Mouse (Mus musculus) hindbrain, embryonic 16.5 days (tissue): ENCODE results near the gene Fgb. TPM values are rescaled to one million over a fixed set of nuclear protein-coding genes. Genes with fewer than 3 reads are reported as not detected.
A peak's percentile ranks its signal among the peaks of the same experiment; 100 is the strongest.

ENCODE experiments used
- ATAC-seq: fragments of 200-750 bp; cut with Nextera tagmentation; 2 replicates; pipeline ENCODE4 v1.8.0; 2017; ENCODE audit warnings: moderate TSS enrichment, moderate library complexity
- H3K27ac ChIP-seq: fragments of 300-500 bp; sonication (generic); 2 replicates; pipeline ENCODE4 v1.5.1; 2014; ENCODE audit warnings: low read depth, mild to moderate bottlenecking, control low read depth, low read length, moderate library complexity
- H3K27me3 ChIP-seq: fragments of 300-500 bp; sonication (generic); replicated peaks from 2 replicates; pipeline ENCODE4 v1.6.1; 2014; ENCODE audit warnings: low read length; ENCODE audit not compliant: control insufficient read depth, insufficient read depth
- H3K36me3 ChIP-seq: fragments of 300-500 bp; sonication (generic); 2 replicates; pipeline ENCODE4 v1.6.1; 2014; ENCODE audit warnings: mild to moderate bottlenecking, low read length, moderate library complexity, mixed read lengths; ENCODE audit not compliant: control insufficient read depth, insufficient read depth
- H3K4me1 ChIP-seq: fragments of 300-500 bp; sonication (generic); 2 replicates; pipeline ENCODE4 v1.6.1; 2014; ENCODE audit warnings: low read depth, low read length; ENCODE audit not compliant: control insufficient read depth, insufficient read depth
- H3K4me2 ChIP-seq: fragments of 300-500 bp; sonication (generic); 2 replicates; pipeline ENCODE4 v1.6.1; 2014; ENCODE audit warnings: mild to moderate bottlenecking, low read length, control low read depth, moderate library complexity
- H3K4me3 ChIP-seq: fragments of 300-500 bp; sonication (generic); 2 replicates; pipeline ENCODE4 v1.5.1; 2014; ENCODE audit warnings: mild to moderate bottlenecking, low read length, control low read depth, moderate library complexity
- H3K9ac ChIP-seq: fragments of 300-500 bp; sonication (generic); 2 replicates; pipeline ENCODE4 v1.6.1; 2014; ENCODE audit warnings: low read depth, mild to moderate bottlenecking, control low read depth, low read length, moderate library complexity
- H3K9me3 ChIP-seq: fragments of 300-500 bp; sonication (generic); 2 replicates; pipeline ENCODE4 v1.6.1; 2014; ENCODE audit warnings: mild to moderate bottlenecking, low read length, moderate library complexity; ENCODE audit not compliant: control insufficient read depth
- WGBS: fragments of 180-500 bp; shearing (Covaris S2); extraction: QIAGEN DNeasy Blood & Tissue Kit; methylation state at CpG from one replicate; pipeline ENCODE4 v1.1.7; 2014; 5-methylcytosine and 5-hydroxymethylcytosine counted together
- polyA plus RNA-seq: library from polyadenylated mRNA; unstranded; fragments of >200 nt; fragmentation: Nextera tagmentation; extraction: Ambion mirVana; gene quantifications from 2 replicates; pipeline ENCODE4 v1.2.1, GENCODE M21; 2015

The Fgb gene
- polyA plus RNA-seq, 1 experiment from 2014 or later: not detected

DNA sequence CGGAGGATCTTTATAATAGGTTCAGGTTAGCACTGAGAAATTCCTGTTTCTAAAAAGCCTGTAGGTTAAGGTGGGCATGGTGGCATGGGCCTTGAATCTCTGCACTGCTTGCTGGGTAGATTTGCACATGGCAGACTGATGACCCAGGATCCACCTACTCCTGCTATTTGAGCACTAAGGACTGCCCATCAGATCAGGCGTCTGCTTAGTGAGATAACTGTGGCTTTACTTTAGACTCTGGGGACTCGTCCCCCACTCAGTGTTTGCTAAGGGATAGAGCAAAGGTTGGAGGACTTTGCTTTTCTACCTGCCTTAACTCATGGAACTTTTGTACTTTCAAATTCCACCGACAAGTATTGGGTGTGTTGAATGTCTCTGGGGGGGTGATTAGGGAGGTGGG lies 10.0 kb downstream of the Fgb start:
- Histone ChIP-seq H3K36me3 (no peaks in the 10 kb centered on the region), H3K27me3 (no peaks in the 10 kb centered on the region), H3K4me1 (no peaks in the 10 kb centered on the region), H3K27ac (no peak overlapping the region), H3K9me3 (no peaks in the 10 kb centered on the region), H3K4me3 (no peak overlapping the region), H3K4me2 (no peak overlapping the region), H3K9ac (no peak overlapping the region)
- WGBS: 76% methylated on average over 4 of the region's 4 CpGs
- ATAC-seq: no peak

DNA sequence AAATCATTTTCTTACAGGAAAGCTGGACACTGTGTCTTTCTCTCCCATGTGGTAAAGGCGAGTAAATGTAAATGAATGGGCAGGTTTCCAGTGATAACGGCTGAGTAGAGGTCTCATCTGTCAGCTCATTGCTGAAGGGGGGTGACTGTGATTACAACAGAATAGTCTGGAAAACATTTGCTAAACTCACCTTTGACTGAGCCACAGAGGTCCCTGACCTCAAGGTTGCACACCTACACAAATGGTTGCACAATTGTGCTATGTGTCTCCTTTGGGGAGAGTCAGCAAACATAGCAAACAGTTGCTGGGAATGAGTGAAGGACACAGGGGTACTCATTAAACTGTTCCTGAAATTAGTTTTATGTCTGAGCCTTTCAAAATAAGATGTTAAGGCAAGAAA lies 10.8 kb downstream of the Fgb start:
- H3K27ac ChIP-seq: no peak overlapping the region
- H3K4me2 ChIP-seq: no peak overlapping the region
- ATAC-seq: no peak
- no peaks in the 10 kb centered on the region for H3K9me3 ChIP-seq
- no peaks in the 10 kb centered on the region for H3K27me3 ChIP-seq
- H3K4me1 ChIP-seq: no peaks in the 10 kb centered on the region
- no peaks in the 10 kb centered on the region for H3K36me3 ChIP-seq
- WGBS: 72% methylated on average over 2 of the region's 2 CpGs
- H3K9ac ChIP-seq: no peak overlapping the region
- H3K4me3 ChIP-seq: no peak overlapping the region

DNA sequence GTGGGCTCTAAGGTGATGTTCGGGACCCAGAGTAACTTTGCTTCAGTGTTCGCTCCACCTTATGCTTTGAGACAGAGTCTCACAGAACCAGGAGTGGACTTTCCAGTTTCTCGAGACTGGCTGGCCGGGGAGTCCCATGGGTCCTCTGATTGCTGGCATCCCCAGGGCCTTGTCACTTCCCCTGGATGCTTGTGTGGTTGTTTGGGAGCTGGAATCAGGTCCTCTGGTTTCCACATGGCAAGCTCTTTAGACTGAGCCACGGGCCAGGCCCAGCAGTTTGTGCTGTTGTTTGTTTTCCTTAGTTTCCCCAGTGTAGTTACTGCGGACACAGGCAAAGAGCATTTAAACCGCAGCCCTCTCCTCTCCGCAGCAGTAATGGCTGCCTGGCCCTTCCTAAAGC lies 15.9 kb downstream of the Fgb start:
- no peak overlapping the region for H3K9ac ChIP-seq
- no peak overlapping the region for H3K27ac ChIP-seq
- no peak for ATAC-seq
- H3K36me3 ChIP-seq: no peaks in the 10 kb centered on the region
- no peaks in the 10 kb centered on the region for H3K9me3 ChIP-seq
- no peaks in the 10 kb centered on the region for H3K4me1 ChIP-seq
- no peak overlapping the region for H3K4me2 ChIP-seq
- 85% methylated on average over 8 of the region's 8 CpGs for WGBS
- no peak overlapping the region for H3K4me3 ChIP-seq
- H3K27me3 ChIP-seq: no peaks in the 10 kb centered on the region

DNA sequence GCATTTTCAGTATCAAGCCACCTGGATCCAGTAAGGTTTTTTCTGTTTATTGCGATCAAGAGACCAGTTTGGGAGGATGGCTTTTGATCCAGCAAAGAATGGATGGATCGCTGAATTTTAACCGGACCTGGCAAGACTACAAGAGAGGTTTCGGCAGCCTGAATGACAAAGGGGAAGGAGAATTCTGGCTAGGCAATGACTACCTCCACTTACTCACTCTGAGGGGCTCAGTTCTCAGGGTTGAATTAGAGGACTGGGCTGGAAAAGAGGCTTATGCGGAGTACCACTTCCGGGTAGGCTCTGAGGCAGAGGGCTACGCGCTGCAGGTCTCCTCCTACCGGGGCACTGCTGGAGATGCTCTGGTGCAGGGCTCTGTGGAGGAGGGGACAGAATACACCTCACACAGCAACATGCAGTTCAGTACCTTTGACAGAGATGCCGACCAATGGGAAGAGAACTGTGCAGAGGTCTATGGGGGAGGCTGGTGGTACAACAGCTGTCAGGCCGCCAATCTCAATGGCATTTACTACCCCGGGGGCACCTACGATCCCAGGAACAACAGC lies 16.8 kb downstream of the Fgb start:
- 50% methylated on average over 13 of the region's 13 CpGs for WGBS
- H3K27me3 ChIP-seq: no peaks in the 10 kb centered on the region
- peak overlapping the region; percentile 44 for H3K4me2 ChIP-seq
- H3K4me3 ChIP-seq: no peak overlapping the region
- 0 out of 2 replicates have a peak overlapping the region, but pooled peaks have one; percentile 31 for H3K9ac ChIP-seq
- no peaks in the 10 kb centered on the region for H3K9me3 ChIP-seq
- no peaks in the 10 kb centered on the region for H3K4me1 ChIP-seq
- H3K27ac ChIP-seq: no peak overlapping the region
- no peak for ATAC-seq
- H3K36me3 ChIP-seq: no peaks in the 10 kb centered on the region

DNA sequence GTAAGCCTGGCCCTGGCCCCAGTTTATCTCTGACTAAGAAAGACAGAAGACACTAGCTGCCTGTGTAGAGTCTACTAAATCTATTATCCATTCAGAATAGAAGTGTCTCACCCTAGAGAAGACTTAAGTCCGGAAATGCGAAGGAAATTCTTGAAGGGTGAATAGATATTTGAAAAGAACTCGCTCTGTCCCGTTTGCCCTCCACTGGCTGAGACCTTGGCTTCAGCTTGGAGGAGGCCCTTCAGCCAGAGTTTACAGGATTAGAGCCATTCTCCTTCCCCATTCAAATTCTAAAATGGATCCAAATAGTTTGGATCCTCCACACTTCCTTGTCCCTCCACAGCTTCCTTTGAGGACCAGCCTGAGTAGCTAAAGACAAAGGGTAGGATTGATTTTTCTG lies 19.3 kb downstream of the Fgb start:
- no peaks in the 10 kb centered on the region for H3K36me3 ChIP-seq
- H3K27me3 ChIP-seq: no peaks in the 10 kb centered on the region
- H3K9ac ChIP-seq: no peak overlapping the region
- no peak for ATAC-seq
- H3K9me3 ChIP-seq: no peaks in the 10 kb centered on the region
- 86% methylated on average over 4 of the region's 4 CpGs for WGBS
- no peak overlapping the region for H3K4me2 ChIP-seq
- no peaks in the 10 kb centered on the region for H3K4me1 ChIP-seq
- H3K27ac ChIP-seq: no peak overlapping the region
- no peak overlapping the region for H3K4me3 ChIP-seq

DNA sequence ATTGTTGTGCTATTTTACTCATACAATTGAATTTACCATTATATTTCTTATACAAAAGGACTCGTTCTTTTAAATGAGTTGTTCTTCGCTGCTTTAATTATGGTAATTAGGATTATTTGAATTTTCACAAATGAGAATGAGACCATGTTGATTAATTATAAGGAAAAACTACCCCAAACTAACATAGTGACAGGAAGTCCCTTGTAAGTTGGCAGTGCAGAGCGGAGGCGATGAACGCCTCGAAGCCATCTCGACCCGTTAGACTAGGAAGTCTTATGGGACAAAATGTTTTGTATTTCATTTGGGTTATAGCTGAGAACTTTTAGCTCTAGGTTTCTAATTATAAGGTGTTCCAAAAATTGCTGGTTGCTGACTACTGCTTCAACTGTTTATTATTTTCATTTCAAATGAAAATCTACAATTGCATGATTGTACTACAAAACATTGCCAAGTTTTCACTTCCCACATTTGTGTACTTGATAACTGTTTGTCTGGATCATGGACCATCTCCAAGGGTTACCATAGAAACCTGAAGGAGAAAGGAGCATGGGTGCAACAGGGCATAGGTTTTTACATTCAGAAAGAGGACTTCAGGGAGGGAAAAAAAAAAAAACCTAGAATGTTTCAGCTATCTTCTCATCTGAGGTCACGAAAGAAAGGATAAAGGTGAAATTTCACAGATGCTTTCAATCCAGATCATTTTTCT lies 22.0 kb downstream of the Fgb start:
- Histone ChIP-seq H3K27ac (no peak overlapping the region), H3K4me2 (no peak overlapping the region)

DNA sequence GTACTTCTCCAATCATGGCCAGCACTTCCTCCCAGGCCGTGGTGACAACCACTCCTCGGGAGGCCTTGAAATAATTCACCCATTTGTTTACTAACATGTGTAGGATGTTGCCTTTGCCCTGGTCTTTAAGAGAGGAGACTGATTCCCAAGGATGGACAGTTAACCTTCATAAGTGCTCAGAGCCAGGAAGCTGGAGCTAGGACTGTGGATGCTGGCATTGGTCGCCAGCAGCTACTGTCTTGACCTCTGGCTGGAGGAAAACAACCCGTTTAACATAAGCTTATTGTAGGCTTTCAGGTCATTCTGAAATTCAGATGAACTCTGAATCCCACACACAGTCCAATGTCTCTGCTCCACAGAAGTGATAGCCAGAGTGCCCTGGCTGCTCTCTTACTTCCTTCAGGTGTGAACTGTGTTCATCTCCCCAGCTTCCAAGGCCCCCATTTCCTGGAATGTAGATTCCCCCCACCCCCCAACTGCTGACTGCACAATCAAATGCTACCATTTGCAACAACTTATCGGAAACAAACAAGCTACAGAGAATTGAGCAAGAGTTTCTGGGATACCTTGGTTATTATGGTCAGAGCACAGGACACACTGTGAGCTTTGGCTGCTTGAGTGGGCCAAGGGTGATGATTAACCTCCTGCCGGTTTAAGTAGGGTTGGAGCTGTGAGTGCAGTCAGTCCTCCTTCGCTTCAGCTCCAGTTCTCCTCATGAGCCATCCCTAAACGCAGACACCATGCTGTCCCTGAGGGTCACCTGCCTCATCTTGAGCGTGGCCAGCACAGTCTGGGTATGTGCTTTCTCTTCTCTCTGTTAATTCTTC lies 24.0 kb downstream of the Fgb start, which contains the start of gene Fga:
TSS of gene Fga (plus strand) at position 602 of the 827 bp plus-strand sequence.
- no peak within 1 kb of the TSS for H3K4me3 ChIP-seq
- ATAC-seq: no peak
- no peaks in the 10 kb centered on the region for H3K9me3 ChIP-seq
- H3K4me2 ChIP-seq: no peak within 1 kb of the TSS
- 84% methylated on average over 9 of the region's 9 CpGs for WGBS
- H3K27ac ChIP-seq: no peak within 1 kb of the TSS
- H3K27me3 ChIP-seq: no peaks in the 10 kb centered on the region
- no peaks in the 10 kb centered on the region for H3K4me1 ChIP-seq
- no peaks in the 10 kb centered on the region for H3K36me3 ChIP-seq
- H3K9ac ChIP-seq: no peak within 1 kb of the TSS

More for the DNA sequence above, 22.0 kb downstream of the Fgb start:
- Histone ChIP-seq H3K9ac (no peak overlapping the region), H3K9me3 (no peaks in the 10 kb centered on the region), H3K36me3 (no peaks in the 10 kb centered on the region), H3K4me3 (no peak overlapping the region), H3K4me1 (no peaks in the 10 kb centered on the region), H3K27me3 (no peaks in the 10 kb centered on the region)
- no peak for ATAC-seq
- WGBS: 83% methylated on average over 9 of the region's 9 CpGs

DNA sequence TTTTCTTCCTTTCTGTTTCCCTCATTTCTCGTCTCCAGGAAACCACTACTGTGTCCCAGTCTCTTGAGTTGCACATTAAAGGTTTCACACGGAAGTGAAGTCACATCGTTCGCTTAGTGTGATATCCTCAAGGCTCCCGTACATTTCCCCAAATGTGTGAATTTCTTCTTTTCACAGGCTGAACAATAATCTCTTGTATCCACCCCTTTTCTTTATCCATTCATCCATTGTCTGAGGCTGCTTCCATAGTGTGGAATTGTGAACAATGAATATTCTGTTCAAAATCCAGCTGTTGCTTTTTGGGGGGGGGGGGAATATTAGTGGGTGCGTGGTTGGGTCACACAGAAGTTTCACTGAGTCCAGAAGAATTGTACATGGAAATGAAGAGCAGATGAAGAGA lies 24.6 kb downstream of the Fgb start:
- no peaks in the 10 kb centered on the region for H3K4me1 ChIP-seq
- no peak overlapping the region for H3K27ac ChIP-seq
- no peaks in the 10 kb centered on the region for H3K36me3 ChIP-seq
- WGBS: 65% methylated on average over 6 of the region's 6 CpGs
- no peak overlapping the region for H3K9ac ChIP-seq
- H3K4me3 ChIP-seq: no peak overlapping the region
- H3K9me3 ChIP-seq: no peaks in the 10 kb centered on the region
- no peak overlapping the region for H3K4me2 ChIP-seq
- no peak for ATAC-seq
- no peaks in the 10 kb centered on the region for H3K27me3 ChIP-seq

DNA sequence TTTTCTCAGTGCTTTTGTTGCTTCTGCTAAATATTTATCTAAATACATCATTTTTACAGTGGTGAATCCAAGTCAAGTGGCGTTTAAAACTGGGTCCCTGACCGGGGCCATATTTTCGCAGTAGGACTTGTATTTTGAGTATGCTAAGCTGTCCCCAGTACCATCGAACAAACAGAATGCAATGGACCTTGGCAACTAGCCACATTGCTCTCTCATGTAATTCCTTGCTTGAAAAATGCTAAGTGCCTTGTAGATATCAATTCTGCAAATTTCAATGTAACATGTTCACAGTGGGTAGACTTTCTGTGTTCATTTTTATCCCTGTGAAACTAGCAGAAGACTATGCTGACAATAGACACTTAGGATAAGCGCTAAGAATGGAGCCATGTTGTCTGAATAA lies 28.5 kb downstream of the Fgb start:
- H3K9ac ChIP-seq: no peak overlapping the region
- WGBS: 92% methylated on average over 5 of the region's 5 CpGs
- H3K27me3 ChIP-seq: no peaks in the 10 kb centered on the region
- H3K9me3 ChIP-seq: no peaks in the 10 kb centered on the region
- no peaks in the 10 kb centered on the region for H3K36me3 ChIP-seq
- H3K27ac ChIP-seq: no peak overlapping the region
- H3K4me2 ChIP-seq: no peak overlapping the region
- no peak overlapping the region for H3K4me3 ChIP-seq
- no peaks in the 10 kb centered on the region for H3K4me1 ChIP-seq
- no peak for ATAC-seq
